Mouse (Mus musculus): ENCODE measurements at regions not wholly inside any gene's neighbourhood (a gene's known extent, or its start where the extent isn't known, plus 50 kb on each side); places are given as distances from the start of the nearest gene placed in this dataset.

- H3K36me3 ChIP-seq (ENCODE audit: control insufficient read depth, insufficient read depth) = no peaks in the 10 kb centered on the region
- TF ChIP-seq MYOD1 (IDR thresholded peaks at IDR 0.05; ENCODE audit: control insufficient read depth, insufficient read length, low read depth) = no peak
- TF ChIP-seq USF1 (IDR thresholded peaks at IDR 0.05; ENCODE audit: low read depth) = no peak
- TF ChIP-seq CTCF (IDR thresholded peaks at IDR 0.05; ENCODE audit: control insufficient read depth, insufficient read depth, insufficient read length) = no peak
- no peak for TF ChIP-seq MAX (IDR thresholded peaks at IDR 0.05)
- H3K4me3 ChIP-seq (ENCODE audit: insufficient read depth, poor library complexity, severe bottlenecking) = no peak overlapping the region
- no peaks in the 10 kb centered on the region for H3K27me3 ChIP-seq (ENCODE audit: control insufficient read depth, insufficient read depth, insufficient read length)
- no peaks in the 10 kb centered on the region for H3K79me3 ChIP-seq (ENCODE audit: low read depth)
- no peaks in the 10 kb centered on the region for H3K79me2 ChIP-seq (ENCODE audit: control insufficient read depth, insufficient read depth)
- H3ac ChIP-seq (ENCODE audit: control insufficient read depth, insufficient read length, low read depth) = no peak overlapping the region
Observed at GRCm38 (mm10) chr4:87667556-87668154, 365.5 kb downstream of the Mllt3 start.

DNA sequence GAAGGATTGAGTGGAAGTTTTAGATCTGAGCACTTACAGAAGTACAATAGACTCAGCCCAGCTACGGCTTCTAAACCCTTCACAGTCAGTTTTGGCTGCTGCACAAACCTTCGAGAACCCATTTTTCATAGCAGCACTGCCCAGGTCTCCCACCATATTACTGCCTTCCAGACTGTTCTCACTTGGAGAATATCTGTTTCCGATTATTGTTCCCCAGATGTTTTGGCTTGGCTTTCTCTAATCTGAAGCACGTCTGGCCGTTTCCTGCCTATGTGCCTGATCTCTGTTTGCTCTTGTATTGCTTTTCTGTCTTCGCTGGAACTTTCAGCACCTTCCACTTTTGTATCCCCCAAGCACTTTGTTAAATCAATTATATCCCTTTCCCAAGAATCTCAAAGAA lies 368.0 kb downstream of the Mllt3 start:
- TF ChIP-seq MYOD1 (IDR thresholded peaks at IDR 0.05; ENCODE audit: control insufficient read depth, insufficient read length, low read depth) (no peak), CEBPB (IDR thresholded peaks at IDR 0.05; ENCODE audit: low read depth) (no peak), USF1 (IDR thresholded peaks at IDR 0.05; ENCODE audit: low read depth) (no peak), FOSL1 (IDR thresholded peaks at IDR 0.05; ENCODE audit: insufficient read depth, low read length, poor library complexity, severe bottlenecking) (no peak), MYOG (IDR thresholded peaks at IDR 0.05; ENCODE audit: control insufficient read depth, extremely low read depth, insufficient read length) (no peak), MAX (IDR thresholded peaks at IDR 0.05) (no peak), CTCF (IDR thresholded peaks at IDR 0.05; ENCODE audit: control insufficient read depth, insufficient read depth, insufficient read length) (no peak)
- H3K79me2 ChIP-seq (ENCODE audit: control insufficient read depth, insufficient read depth) = no peaks in the 10 kb centered on the region
- H3K79me3 ChIP-seq (ENCODE audit: low read depth) = no peaks in the 10 kb centered on the region
- no peaks in the 10 kb centered on the region for H3K27me3 ChIP-seq (ENCODE audit: control insufficient read depth, insufficient read depth, insufficient read length)
- H3K4me3 ChIP-seq (ENCODE audit: insufficient read depth, poor library complexity, severe bottlenecking) = no peak overlapping the region
- H3ac ChIP-seq (ENCODE audit: control insufficient read depth, insufficient read length, low read depth) = no peak overlapping the region
- H3K36me3 ChIP-seq (ENCODE audit: control insufficient read depth, insufficient read depth) = no peaks in the 10 kb centered on the region

GRCm38 (mm10) chr4:87662876-87663275 lies 370.3 kb downstream of the Mllt3 start:
- no peak for TF ChIP-seq CEBPB (IDR thresholded peaks at IDR 0.05; ENCODE audit: low read depth)
- no peak for TF ChIP-seq USF1 (IDR thresholded peaks at IDR 0.05; ENCODE audit: low read depth)
- no peak for TF ChIP-seq MYOG (IDR thresholded peaks at IDR 0.05; ENCODE audit: control insufficient read depth, extremely low read depth, insufficient read length)
- no peak for TF ChIP-seq MAX (IDR thresholded peaks at IDR 0.05)
- no peak for TF ChIP-seq FOSL1 (IDR thresholded peaks at IDR 0.05; ENCODE audit: insufficient read depth, low read length, poor library complexity, severe bottlenecking)
- no peak for TF ChIP-seq MYOD1 (IDR thresholded peaks at IDR 0.05; ENCODE audit: control insufficient read depth, insufficient read length, low read depth)
- no peak for TF ChIP-seq CTCF (IDR thresholded peaks at IDR 0.05; ENCODE audit: control insufficient read depth, insufficient read depth, insufficient read length)
- no peaks in the 10 kb centered on the region for H3K79me2 ChIP-seq (ENCODE audit: control insufficient read depth, insufficient read depth)
- no peak overlapping the region for H3K4me3 ChIP-seq (ENCODE audit: insufficient read depth, poor library complexity, severe bottlenecking)
- H3K79me3 ChIP-seq (ENCODE audit: low read depth) = no peaks in the 10 kb centered on the region
- no peak overlapping the region for H3ac ChIP-seq (ENCODE audit: control insufficient read depth, insufficient read length, low read depth)
- H3K36me3 ChIP-seq (ENCODE audit: control insufficient read depth, insufficient read depth) = no peaks in the 10 kb centered on the region
- H3K27me3 ChIP-seq (ENCODE audit: control insufficient read depth, insufficient read depth, insufficient read length) = no peaks in the 10 kb centered on the region

DNA sequence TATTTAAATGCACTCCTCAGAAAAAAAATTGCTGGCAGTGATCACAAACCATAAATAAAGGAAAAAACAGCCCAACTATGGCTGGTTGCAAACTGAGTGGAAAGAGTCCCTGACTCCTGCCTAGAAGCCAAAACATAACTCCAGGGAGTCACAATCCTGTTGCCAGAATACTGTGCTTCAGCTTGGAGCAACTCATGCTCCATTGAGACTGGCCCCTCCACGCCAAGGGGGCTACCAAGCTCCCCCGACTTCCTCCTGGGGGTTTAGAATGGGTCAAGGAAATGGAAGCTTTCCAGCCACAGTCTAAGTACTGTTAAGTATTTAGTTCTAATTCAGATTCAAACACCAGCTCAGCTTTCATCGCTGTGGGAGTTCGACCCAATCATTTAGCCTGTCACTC lies 374.8 kb downstream of the Mllt3 start:
- no peaks in the 10 kb centered on the region for H3K79me2 ChIP-seq (ENCODE audit: control insufficient read depth, insufficient read depth)
- H3K4me3 ChIP-seq (ENCODE audit: insufficient read depth, poor library complexity, severe bottlenecking) = no peak overlapping the region
- no peaks in the 10 kb centered on the region for H3K79me3 ChIP-seq (ENCODE audit: low read depth)
- no peak overlapping the region for H3ac ChIP-seq (ENCODE audit: control insufficient read depth, insufficient read length, low read depth)
- H3K27me3 ChIP-seq (ENCODE audit: control insufficient read depth, insufficient read depth, insufficient read length) = no peaks in the 10 kb centered on the region
- no peaks in the 10 kb centered on the region for H3K36me3 ChIP-seq (ENCODE audit: control insufficient read depth, insufficient read depth)
- TF ChIP-seq CTCF (IDR thresholded peaks at IDR 0.05; ENCODE audit: control insufficient read depth, insufficient read depth, insufficient read length) (no peak), FOSL1 (IDR thresholded peaks at IDR 0.05; ENCODE audit: insufficient read depth, low read length, poor library complexity, severe bottlenecking) (no peak), MAX (IDR thresholded peaks at IDR 0.05) (no peak)

DNA sequence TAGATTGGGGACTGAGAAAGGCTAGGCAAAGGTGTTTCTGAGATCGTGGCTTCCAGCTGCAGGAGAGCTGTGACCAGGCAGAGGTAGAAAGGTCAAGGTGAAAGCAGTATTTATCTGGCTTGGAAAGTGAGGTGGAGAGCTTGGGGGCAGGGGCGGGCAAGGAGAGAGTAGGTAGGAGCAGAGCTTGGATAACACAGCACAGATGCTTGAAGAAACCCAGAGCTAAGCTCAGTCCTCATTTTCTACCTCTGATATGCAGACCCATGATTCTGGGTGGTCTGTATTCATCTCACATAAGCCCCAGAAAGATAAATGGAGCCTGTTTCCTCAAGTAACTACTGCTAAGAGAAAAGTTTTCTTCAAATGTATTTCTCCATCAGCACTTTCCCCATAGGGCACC lies 375.3 kb downstream of the Mllt3 start:
- Histone ChIP-seq H3ac (ENCODE audit: control insufficient read depth, insufficient read length, low read depth) (no peak overlapping the region), H3K4me3 (ENCODE audit: insufficient read depth, poor library complexity, severe bottlenecking) (no peak overlapping the region), H3K36me3 (ENCODE audit: control insufficient read depth, insufficient read depth) (no peaks in the 10 kb centered on the region), H3K79me3 (ENCODE audit: low read depth) (no peaks in the 10 kb centered on the region), H3K27me3 (ENCODE audit: control insufficient read depth, insufficient read depth, insufficient read length) (no peaks in the 10 kb centered on the region), H3K79me2 (ENCODE audit: control insufficient read depth, insufficient read depth) (no peaks in the 10 kb centered on the region)
- no peak for TF ChIP-seq CEBPB (IDR thresholded peaks at IDR 0.05; ENCODE audit: low read depth)
- no peak for TF ChIP-seq CTCF (IDR thresholded peaks at IDR 0.05; ENCODE audit: control insufficient read depth, insufficient read depth, insufficient read length)
- TF ChIP-seq MYOG (IDR thresholded peaks at IDR 0.05; ENCODE audit: control insufficient read depth, extremely low read depth, insufficient read length) = no peak
- no peak for TF ChIP-seq FOSL1 (IDR thresholded peaks at IDR 0.05; ENCODE audit: insufficient read depth, low read length, poor library complexity, severe bottlenecking)
- TF ChIP-seq USF1 (IDR thresholded peaks at IDR 0.05; ENCODE audit: low read depth) = no peak
- no peak for TF ChIP-seq MYOD1 (IDR thresholded peaks at IDR 0.05; ENCODE audit: control insufficient read depth, insufficient read length, low read depth)
- no peak for TF ChIP-seq MAX (IDR thresholded peaks at IDR 0.05)

GRCm38 (mm10) chr4:87653440-87654165 lies 379.6 kb downstream of the Mllt3 start:
- Histone ChIP-seq H3K36me3 (ENCODE audit: control insufficient read depth, insufficient read depth) (no peaks in the 10 kb centered on the region), H3ac (ENCODE audit: control insufficient read depth, insufficient read length, low read depth) (no peak overlapping the region), H3K79me3 (ENCODE audit: low read depth) (no peaks in the 10 kb centered on the region), H3K4me3 (ENCODE audit: insufficient read depth, poor library complexity, severe bottlenecking) (no peak overlapping the region), H3K79me2 (ENCODE audit: control insufficient read depth, insufficient read depth) (no peaks in the 10 kb centered on the region), H3K27me3 (ENCODE audit: control insufficient read depth, insufficient read depth, insufficient read length) (no peaks in the 10 kb centered on the region)
- TF ChIP-seq MYOG (IDR thresholded peaks at IDR 0.05; ENCODE audit: control insufficient read depth, extremely low read depth, insufficient read length) (no peak), MAX (IDR thresholded peaks at IDR 0.05) (no peak), FOSL1 (IDR thresholded peaks at IDR 0.05; ENCODE audit: insufficient read depth, low read length, poor library complexity, severe bottlenecking) (no peak), MYOD1 (IDR thresholded peaks at IDR 0.05; ENCODE audit: control insufficient read depth, insufficient read length, low read depth) (no peak), CTCF (IDR thresholded peaks at IDR 0.05; ENCODE audit: control insufficient read depth, insufficient read depth, insufficient read length) (no peak), USF1 (IDR thresholded peaks at IDR 0.05; ENCODE audit: low read depth) (no peak), CEBPB (IDR thresholded peaks at IDR 0.05; ENCODE audit: low read depth) (no peak)
